Mouse (Mus musculus) cortical plate, adult 2 months (tissue): Measurements from ENCODE around the gene Nf2.

Experiments
- CTCF ChIP-seq: fragments of 200-500 bp; IDR thresholded peaks from 2 replicates; pipeline ENCODE4 v1.5.1; 2011; ENCODE audit warnings: mild to moderate bottlenecking, control low read depth, low read length; ENCODE audit not compliant: insufficient read depth; ENCODE audit errors: extremely low read depth
- POLR2A ChIP-seq: fragments of 200-500 bp; IDR thresholded peaks from 2 replicates; pipeline ENCODE4 v1.6.1; 2011; ENCODE audit warnings: mild to moderate bottlenecking, low read length, control low read depth; ENCODE audit not compliant: insufficient read depth; ENCODE audit errors: extremely low read depth

DNA sequence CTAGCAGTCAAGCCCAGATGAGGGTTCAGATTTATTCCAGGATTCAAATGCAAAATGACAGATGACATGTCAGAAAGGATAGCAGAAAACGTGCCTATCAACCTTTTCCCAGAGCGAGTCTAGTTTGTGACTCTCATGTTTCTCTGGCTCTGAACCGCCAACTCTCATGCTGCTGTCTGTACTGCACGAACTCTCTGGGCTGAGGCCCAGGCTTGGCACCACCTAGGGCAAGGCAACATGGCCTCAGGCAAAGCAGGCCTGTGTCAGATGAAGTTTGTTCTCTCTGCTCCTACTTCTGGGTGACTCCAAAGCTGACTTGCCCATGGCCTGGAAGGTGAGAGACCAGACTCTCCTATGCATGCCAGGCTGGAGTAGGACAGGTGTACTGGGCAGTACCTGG is 80.9 kb downstream of the Nf2 start:
- TF ChIP-seq CTCF (no peak), POLR2A (no peak)
